Comparison of ENCODE assay signal across 10 mouse cellular contexts in the genomic region with DNA sequence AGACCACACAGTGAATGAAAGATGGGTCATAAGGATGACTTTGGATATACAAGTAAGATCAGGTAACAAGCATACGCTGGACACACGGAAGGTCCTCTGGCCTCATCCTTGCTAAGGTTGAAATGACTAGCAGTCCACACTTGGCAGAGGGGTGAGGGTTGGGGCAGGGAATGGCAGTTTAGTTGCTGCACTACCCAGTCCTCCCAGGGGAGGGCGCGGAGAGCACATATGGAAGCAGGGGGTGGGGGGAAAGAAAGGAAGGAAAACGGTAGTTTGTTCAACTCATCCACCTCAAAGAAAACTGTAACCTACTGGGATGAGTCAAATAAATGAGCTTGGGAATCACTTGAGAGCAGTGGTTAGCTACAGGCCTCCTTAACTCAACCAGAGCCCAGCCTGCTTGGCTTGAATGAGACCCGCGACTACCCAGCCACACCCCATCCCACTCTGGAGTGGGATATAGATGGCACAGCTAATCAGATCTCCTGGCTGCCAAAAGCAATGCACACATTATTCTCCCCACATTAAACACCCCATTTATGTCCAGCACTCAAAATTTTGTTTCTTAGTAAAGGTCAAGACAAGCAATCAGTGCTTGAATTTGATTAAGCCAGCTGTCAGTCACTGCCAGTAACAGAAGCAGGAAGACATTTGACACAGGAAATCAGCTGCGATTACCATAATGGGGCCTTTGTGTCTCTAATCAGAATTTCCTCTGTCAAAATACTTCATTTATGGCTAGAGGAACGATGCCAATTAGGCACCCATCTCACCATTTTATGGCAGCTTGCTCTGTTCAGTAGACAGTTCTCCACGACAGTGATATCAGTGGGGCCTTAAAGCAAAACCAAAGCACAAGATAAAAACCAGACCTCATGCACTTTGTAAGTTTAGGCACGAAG. TPM values are rescaled to one million over a fixed set of nuclear protein-coding genes. Genes with fewer than 3 reads are reported as not detected.
A peak's percentile ranks its signal among the peaks of the same experiment; 100 is the strongest.
DNase-seq lines count a peak whose midpoint lies in the region; ATAC-seq lines count a peak whose summit lies in the region.
"Had no signal": no experiment of that assay in that cellular context is flagged by ENCODE, and none has a peak within 500 bp of the region (broad histone marks: within the 10 kb centered on the region; RNA-seq: fewer than 3 reads in every experiment).

No protein-coding gene starts in this region.

- H3K27me3 ChIP-seq in neural tube, embryonic 15.5 days (replicated peaks): no peaks in the 10 kb centered on the region
- H3K27me3 ChIP-seq: neural tube, embryonic 12.5 days had no signal

- no peak overlapping the region for H3K4me2 ChIP-seq in neural tube, embryonic 15.5 days
- H3K4me2 ChIP-seq: heart, embryonic 13.5 days; neural tube, embryonic 12.5 days had no signal

- no peak for ATAC-seq in neural tube, embryonic 15.5 days (ENCODE audit: low FRiP score)

- H3K9me3 ChIP-seq in neural tube, embryonic 15.5 days (replicated peaks): no peaks in the 10 kb centered on the region
- H3K9me3 ChIP-seq: heart, embryonic 13.5 days; neural tube, embryonic 12.5 days had no signal

- intact Hi-C loops in heart, postnatal 14 days (cut with DNase I): no loop called here

- 59% methylated on average over 11 of the region's 11 CpGs for WGBS in neural tube, embryonic 15.5 days

- no peak overlapping the region for H3K9ac ChIP-seq in neural tube, embryonic 15.5 days (replicated peaks)
- H3K9ac ChIP-seq: heart, embryonic 13.5 days; neural tube, embryonic 12.5 days had no signal

- H3K4me3 ChIP-seq in neural tube, embryonic 15.5 days (replicated peaks): no peak overlapping the region
- H3K4me3 ChIP-seq: heart, embryonic 13.5 days; neural tube, embryonic 12.5 days had no signal

- DNase-seq in cerebellum, adult 18-20 months: peak; percentile 9 to 16
- DNase-seq in cerebellum, adult 9-11 months: no peak
- peak; percentile 29 for DNase-seq in neural tube, embryonic 10.5 days (ENCODE audit: extremely low spot score, low spot score)
- DNase-seq in embryo, embryonic 10 days (ENCODE audit: low spot score): peak; percentile 57
- DNase-seq in heart, postnatal 14 days: peak; percentile 55 to 71
- DNase-seq in lung, postnatal 25 days (ENCODE audit: low spot score): peak; percentile 32
- peak; percentile 34 for DNase-seq in thymus, postnatal 0 days (ENCODE audit: low spot score)

- H3K4me1 ChIP-seq in neural tube, embryonic 15.5 days: no peaks in the 10 kb centered on the region
- H3K4me1 ChIP-seq: neural tube, embryonic 12.5 days had no signal

- no peaks in the 10 kb centered on the region for H3K36me3 ChIP-seq in neural tube, embryonic 15.5 days
- H3K36me3 ChIP-seq: heart, embryonic 13.5 days; neural tube, embryonic 12.5 days had no signal

- H3K27ac ChIP-seq in neural tube, embryonic 15.5 days (replicated peaks): no peak overlapping the region
- H3K27ac ChIP-seq: heart, embryonic 13.5 days; neural tube, embryonic 12.5 days had no signal

RNA-seq across cellular contexts. Expression of a gene that starts 24.5 kb away (rescaled TPM):
- 3.0 and 3.9 TPM in 2 replicates for polyA plus RNA-seq in neural tube, embryonic 15.5 days (2015; fragmentation: Nextera tagmentation; extraction: Ambion mirVana)
- under 1 TPM; 0.50 to 0.63 TPM for total RNA-seq in heart, postnatal 14 days (2021)
- 0.07 and 0.21 TPM in 2 replicates for polyA plus RNA-seq in thymus, postnatal 0 days (2015; fragmentation: Nextera tagmentation; extraction: Ambion mirVana)

RNA-seq across cellular contexts. Expression of a gene that starts 56.9 kb away (rescaled TPM):
- 9.0 and 10.7 TPM in 2 replicates for polyA plus RNA-seq in neural tube, embryonic 15.5 days (2015; fragmentation: Nextera tagmentation; extraction: Ambion mirVana)
- total RNA-seq in heart, postnatal 14 days (2021): 1 to 10 TPM; 2.4 to 2.6 TPM
- 16.8 and 17.4 TPM in 2 replicates for polyA plus RNA-seq in thymus, postnatal 0 days (2015; fragmentation: Nextera tagmentation; extraction: Ambion mirVana)
